Mouse (Mus musculus) testis, adult 2 months (tissue): ENCODE data around the gene Mlip.

Experiments
- CTCF ChIP-seq: fragments of 200-500 bp; IDR thresholded peaks from 2 replicates; pipeline ENCODE4 v1.5.1; 2012; ENCODE audit warnings: low read depth, mild to moderate bottlenecking, inconsistent platforms, low read length, moderate library complexity; ENCODE audit not compliant: control insufficient read depth, insufficient read depth, insufficient replicate concordance
- POLR2A ChIP-seq: fragments of 200-500 bp; IDR thresholded peaks from 2 replicates; pipeline ENCODE4 v1.6.1; 2012; ENCODE audit warnings: low read depth, mild to moderate bottlenecking, inconsistent platforms, low read length, moderate library complexity; ENCODE audit not compliant: control insufficient read depth

- TF ChIP-seq POLR2A (no peak), CTCF (no peak)
Measured at GRCm38 (mm10) chr9:77383951-77384350, 31.2 kb upstream of the Mlip start.
